Mouse (Mus musculus) embryonic facial prominence, embryonic 15.5 days (tissue): ENCODE results near the gene Olfr527. TPM values are rescaled to one million over a fixed set of nuclear protein-coding genes. Genes with fewer than 3 reads are reported as not detected.

Experiments
- polyA plus RNA-seq: library from polyadenylated mRNA; unstranded; fragments of >200 nt; fragmentation: Nextera tagmentation; extraction: Ambion mirVana; gene quantifications from 2 replicates; pipeline ENCODE4 v1.2.1, GENCODE M21; 2015

Gene Olfr527
- polyA plus RNA-seq, 1 experiment from 2014 or later = 0.23 TPM

Other genes starting within 250 kb of the Olfr527 start
- 0.28 TPM in 1 of 2 replicates, not detected in the other for gene Prap1, start 240.6 kb upstream of the Olfr527 start, polyA plus RNA-seq
- gene Fuom, start 231.6 kb upstream of the Olfr527 start, polyA plus RNA-seq = 26.9 and 29.0 TPM in 2 replicates
- gene Paox, start 218.2 kb upstream of the Olfr527 start, polyA plus RNA-seq = 20.0 and 20.5 TPM in 2 replicates
- gene Echs1, start 217.5 kb upstream of the Olfr527 start, polyA plus RNA-seq = 127 and 132 TPM in 2 replicates
- gene Mtg1, start 196.5 kb upstream of the Olfr527 start, polyA plus RNA-seq = 22.2 and 23.2 TPM in 2 replicates
- gene Sprn, start 179.1 kb upstream of the Olfr527 start, polyA plus RNA-seq = 0.87 and 1.3 TPM in 2 replicates
- gene Olfr522, start 169.3 kb upstream of the Olfr527 start, polyA plus RNA-seq = 0.03 and 0.16 TPM in 2 replicates
- 0.39 and 0.57 TPM in 2 replicates for gene Olfr523, start 160.8 kb upstream of the Olfr527 start, polyA plus RNA-seq
- gene Olfr524, start 128.1 kb upstream of the Olfr527 start, polyA plus RNA-seq = not detected in 2 replicates
- gene Cd163l1, start 115.8 kb upstream of the Olfr527 start, polyA plus RNA-seq = 0.13 and 0.24 TPM in 2 replicates
- gene 5830411N06Rik, start 86.7 kb upstream of the Olfr527 start, polyA plus RNA-seq = not detected in 2 replicates
- 0.16 TPM in 1 of 2 replicates, not detected in the other for gene Olfr525, start 13.2 kb upstream of the Olfr527 start, polyA plus RNA-seq
- gene Olfr60, start 27.7 kb downstream of the Olfr527 start, polyA plus RNA-seq = not detected in 2 replicates
- 0.14 TPM in 1 of 2 replicates, not detected in the other for gene Olfr530, start 42.3 kb downstream of the Olfr527 start, polyA plus RNA-seq
- not detected in 2 replicates for gene Olfr531, start 68.9 kb downstream of the Olfr527 start, polyA plus RNA-seq
- not detected in 2 replicates for gene Olfr532, start 87.6 kb downstream of the Olfr527 start, polyA plus RNA-seq
- gene Olfr533, start 129.4 kb downstream of the Olfr527 start, polyA plus RNA-seq = 0.09 and 0.19 TPM in 2 replicates
- not detected in 2 replicates for gene Olfr535, start 150.2 kb downstream of the Olfr527 start, polyA plus RNA-seq
- gene Olfr536, start 173.4 kb downstream of the Olfr527 start, polyA plus RNA-seq = 0.76 TPM in 1 of 2 replicates, not detected in the other
- not detected in 2 replicates for gene Olfr538, start 233.9 kb downstream of the Olfr527 start, polyA plus RNA-seq